Mouse (Mus musculus) megakaryocyte-erythroid progenitor cell, adult 5-6 weeks (primary cell): ENCODE data around the gene Slc9a5. TPM values are rescaled to one million over a fixed set of nuclear protein-coding genes. Genes with fewer than 3 reads are reported as not detected.

Experiments used
- ATAC-seq: replicated peaks from 2 replicates; pipeline ENCODE4 v1.8.0; 2016; ENCODE audit warnings: mild to moderate bottlenecking, inconsistent platforms; ENCODE audit not compliant: severe bottlenecking, poor library complexity, low FRiP score, low TSS enrichment
- total RNA-seq, 2 experiments: library from RNA; stranded (forward) in 1 of 2; stranded (reverse) in 1 of 2; fragments of 200-1000, 215-1000 nt in 1 of 2; fragments of >200 nt in 1 of 2; fragmentation: Nextera tagmentation in 1 of 2; gene quantifications; 2 replicates each; pipeline ENCODE4 v1.2.3; 2014 to 2017

Gene Slc9a5
- total RNA-seq, 2 experiments from 2014 or later, result 0.22 TPM; not detected in 1

GRCm38 (mm10) chr8:105393915-105394314 is 45.3 kb downstream of the Slc9a5 start:
- ATAC-seq, result no peak

- ATAC-seq, result peak; percentile 76
Observed at GRCm38 (mm10) chr8:105397747-105398146, 49.1 kb downstream of the Slc9a5 start.

GRCm38 (mm10) chr8:105400016-105400415 is 51.4 kb downstream of the Slc9a5 start:
- no peak for ATAC-seq

GRCm38 (mm10) chr8:105403467-105403866 is 54.8 kb downstream of the Slc9a5 start:
- no peak for ATAC-seq

GRCm38 (mm10) chr8:105404496-105404895 is 55.9 kb downstream of the Slc9a5 start:
- ATAC-seq, result no peak

- ATAC-seq, result no peak
Observed at GRCm38 (mm10) chr8:105406416-105406815, 57.8 kb downstream of the Slc9a5 start.

GRCm38 (mm10) chr8:105408331-105408730 is 59.7 kb downstream of the Slc9a5 start:
- ATAC-seq, result no peak

GRCm38 (mm10) chr8:105409947-105410346 is 61.3 kb downstream of the Slc9a5 start:
- no peak for ATAC-seq

GRCm38 (mm10) chr8:105413391-105413790 is 64.7 kb downstream of the Slc9a5 start, which contains the start of the genes Kctd19 and Lrrc36:
Kctd19 (minus strand) TSS chr8:105413502.
Lrrc36 (plus strand) TSS chr8:105413571.
- ATAC-seq, result peak; percentile 98

GRCm38 (mm10) chr8:105418992-105419391 is 70.3 kb downstream of the Slc9a5 start:
- ATAC-seq, result no peak

Other genes starting within 250 kb of the Slc9a5 start
- gene Ces4a, start 217.0 kb upstream of the Slc9a5 start, total RNA-seq (2014; fragmentation: Nextera tagmentation), result not detected in 2 replicates
- gene Ces4a, start 217.0 kb upstream of the Slc9a5 start, total RNA-seq (2017), result not detected in 2 replicates
- gene Cbfb, start 178.2 kb upstream of the Slc9a5 start, total RNA-seq (2014; fragmentation: Nextera tagmentation), result 29.5 and 34.0 TPM in 2 replicates
- 48.2 and 98.0 TPM in 2 replicates for gene Cbfb, start 178.2 kb upstream of the Slc9a5 start, total RNA-seq (2017)
- 22.9 and 24.2 TPM in 2 replicates for gene D230025D16Rik, start 123.7 kb upstream of the Slc9a5 start, total RNA-seq (2014; fragmentation: Nextera tagmentation)
- 11.3 and 15.1 TPM in 2 replicates for gene D230025D16Rik, start 123.7 kb upstream of the Slc9a5 start, total RNA-seq (2017)
- gene B3gnt9, start 93.7 kb upstream of the Slc9a5 start, total RNA-seq (2014; fragmentation: Nextera tagmentation), result 1.4 and 2.6 TPM in 2 replicates
- 0.23 TPM in 1 of 2 replicates, not detected in the other for gene B3gnt9, start 93.7 kb upstream of the Slc9a5 start, total RNA-seq (2017)
- gene Tradd, start 84.2 kb upstream of the Slc9a5 start, total RNA-seq (2014; fragmentation: Nextera tagmentation), result 10.1 and 18.1 TPM in 2 replicates
- gene Tradd, start 84.2 kb upstream of the Slc9a5 start, total RNA-seq (2017), result 14.0 and 15.0 TPM in 2 replicates
- 2.4 and 2.7 TPM in 2 replicates for gene Fbxl8, start 84.2 kb upstream of the Slc9a5 start, total RNA-seq (2014; fragmentation: Nextera tagmentation)
- 1.7 and 1.9 TPM in 2 replicates for gene Fbxl8, start 84.2 kb upstream of the Slc9a5 start, total RNA-seq (2017)
- not detected in 2 replicates for gene Hsf4, start 79.0 kb upstream of the Slc9a5 start, total RNA-seq (2014; fragmentation: Nextera tagmentation)
- gene Hsf4, start 79.0 kb upstream of the Slc9a5 start, total RNA-seq (2017), result not detected in 2 replicates
- 0.49 TPM in 1 of 2 replicates, not detected in the other for gene Nol3, start 72.7 kb upstream of the Slc9a5 start, total RNA-seq (2014; fragmentation: Nextera tagmentation)
- 0.04 TPM in 1 of 2 replicates, not detected in the other for gene Nol3, start 72.7 kb upstream of the Slc9a5 start, total RNA-seq (2017)
- 3.2 and 4.9 TPM in 2 replicates for gene 4931428F04Rik, start 59.0 kb upstream of the Slc9a5 start, total RNA-seq (2014; fragmentation: Nextera tagmentation)
- 0.42 and 5.5 TPM in 2 replicates for gene 4931428F04Rik, start 59.0 kb upstream of the Slc9a5 start, total RNA-seq (2017)
- 0.64 and 7.1 TPM in 2 replicates for gene Exoc3l, start 52.7 kb upstream of the Slc9a5 start, total RNA-seq (2014; fragmentation: Nextera tagmentation)
- gene Exoc3l, start 52.7 kb upstream of the Slc9a5 start, total RNA-seq (2017), result 0.27 TPM in 1 of 2 replicates, not detected in the other
- 385 and 390 TPM in 2 replicates for gene E2f4, start 51.2 kb upstream of the Slc9a5 start, total RNA-seq (2014; fragmentation: Nextera tagmentation)
- 74.9 and 128 TPM in 2 replicates for gene E2f4, start 51.2 kb upstream of the Slc9a5 start, total RNA-seq (2017)
- gene Elmo3, start 43.2 kb upstream of the Slc9a5 start, total RNA-seq (2014; fragmentation: Nextera tagmentation), result 1.4 and 7.7 TPM in 2 replicates
- 0.61 TPM in 1 of 2 replicates, not detected in the other for gene Elmo3, start 43.2 kb upstream of the Slc9a5 start, total RNA-seq (2017)
- gene Lrrc29, start 22.6 kb upstream of the Slc9a5 start, total RNA-seq (2014; fragmentation: Nextera tagmentation), result 8.3 and 9.8 TPM in 2 replicates
- 4.8 TPM in 2 replicates for gene Lrrc29, start 22.6 kb upstream of the Slc9a5 start, total RNA-seq (2017)
- gene Tmem208, start 22.5 kb upstream of the Slc9a5 start, total RNA-seq (2014; fragmentation: Nextera tagmentation), result 86.9 and 175 TPM in 2 replicates
- 46.9 and 64.6 TPM in 2 replicates for gene Tmem208, start 22.5 kb upstream of the Slc9a5 start, total RNA-seq (2017)
- 7.0 and 9.1 TPM in 2 replicates for gene Fhod1, start 890 bp upstream of the Slc9a5 start, total RNA-seq (2014; fragmentation: Nextera tagmentation)
- 0.99 and 8.2 TPM in 2 replicates for gene Fhod1, start 890 bp upstream of the Slc9a5 start, total RNA-seq (2017)
- gene Plekhg4, start 24.4 kb downstream of the Slc9a5 start, total RNA-seq (2014; fragmentation: Nextera tagmentation), result not detected in 2 replicates
- not detected in 2 replicates for gene Plekhg4, start 24.4 kb downstream of the Slc9a5 start, total RNA-seq (2017)
- gene Kctd19, start 64.7 kb downstream of the Slc9a5 start, total RNA-seq (2014; fragmentation: Nextera tagmentation), result not detected in 2 replicates
- not detected in 2 replicates for gene Kctd19, start 64.7 kb downstream of the Slc9a5 start, total RNA-seq (2017)
- 0.61 and 1.5 TPM in 2 replicates for gene Lrrc36, start 64.7 kb downstream of the Slc9a5 start, total RNA-seq (2014; fragmentation: Nextera tagmentation)
- gene Lrrc36, start 64.7 kb downstream of the Slc9a5 start, total RNA-seq (2017), result 0.46 TPM in 1 of 2 replicates, not detected in the other
- gene Tppp3, start 122.7 kb downstream of the Slc9a5 start, total RNA-seq (2014; fragmentation: Nextera tagmentation), result 0.45 and 1.4 TPM in 2 replicates
- 1.3 TPM in 1 of 2 replicates, not detected in the other for gene Tppp3, start 122.7 kb downstream of the Slc9a5 start, total RNA-seq (2017)
- gene Zdhhc1, start 148.1 kb downstream of the Slc9a5 start, total RNA-seq (2014; fragmentation: Nextera tagmentation), result 8.4 and 12.8 TPM in 2 replicates
- gene Zdhhc1, start 148.1 kb downstream of the Slc9a5 start, total RNA-seq (2017), result 2.2 and 3.8 TPM in 2 replicates
- gene Hsd11b2, start 169.9 kb downstream of the Slc9a5 start, total RNA-seq (2014; fragmentation: Nextera tagmentation), result 0.20 TPM in 1 of 2 replicates, not detected in the other
- 0.19 TPM in 1 of 2 replicates, not detected in the other for gene Hsd11b2, start 169.9 kb downstream of the Slc9a5 start, total RNA-seq (2017)
- 51.9 and 70.3 TPM in 2 replicates for gene Atp6v0d1, start 217.2 kb downstream of the Slc9a5 start, total RNA-seq (2014; fragmentation: Nextera tagmentation)
- 21.0 and 32.0 TPM in 2 replicates for gene Atp6v0d1, start 217.2 kb downstream of the Slc9a5 start, total RNA-seq (2017)